Comparison of ENCODE assay signal across 8 mouse cellular contexts in genomic region chr5:115125211-115125871, GRCm38 (mm10). TPM values are rescaled to one million over a fixed set of nuclear protein-coding genes. Genes with fewer than 3 reads are reported as not detected.
DNase-seq lines count a peak whose midpoint lies in the region; ATAC-seq lines count a peak whose summit lies in the region.

No protein-coding gene starts in this region.

- H3K27ac ChIP-seq in midbrain, embryonic 13.5 days = peak overlapping the region; percentile 52

- 25% methylated on average over 24 of the region's 24 CpGs for WGBS in midbrain, embryonic 13.5 days

- H3K9me3 ChIP-seq in midbrain, embryonic 13.5 days = no peaks in the 10 kb centered on the region

- peaks cover 74% of the 10 kb centered on the region for H3K36me3 ChIP-seq in midbrain, embryonic 13.5 days

- H3K4me2 ChIP-seq in midbrain, embryonic 13.5 days (replicated peaks) = no peak overlapping the region

- H3K9ac ChIP-seq in midbrain, embryonic 13.5 days (replicated peaks) = peak overlapping the region; percentile 5; the same call in 1 of the 2 replicates

- H3K4me1 ChIP-seq in midbrain, embryonic 13.5 days (replicated peaks) = peaks cover 15% of the 10 kb centered on the region

- ATAC-seq in midbrain, embryonic 13.5 days = peak; percentile 76

- DNase-seq in 3T3-L1 (ENCODE audit: low read depth, low spot score) = peak; percentile 90
- peak; percentile 87 for DNase-seq in adrenal gland, postnatal 10 days
- peak; percentile 78 for DNase-seq in embryo, embryonic 9.5 days (ENCODE audit: extremely low spot score)
- DNase-seq in gastrocnemius, postnatal 4 days (ENCODE audit: low spot score in 2 of 2) = peak; percentile 62 to 84
- DNase-seq in kidney, adult 11 months = peak; percentile 82
- DNase-seq in left cerebral cortex, postnatal 4 days = peak; percentile 86
- DNase-seq in spleen, adult 12 weeks (ENCODE audit: low spot score) = peak; percentile 61

- intact Hi-C loops in left cerebral cortex, postnatal 4 days (cut with DNase I) = loop anchor here (10.0 kb wide), 1 partner anchor 109 kb away; the partner anchor contains the start of gene Pop5

- no peaks in the 10 kb centered on the region for H3K27me3 ChIP-seq in midbrain, embryonic 13.5 days

- no peak overlapping the region for H3K4me3 ChIP-seq in midbrain, embryonic 13.5 days (replicated peaks)

RNA-seq across cellular contexts. Expression of gene Acads, which starts 6.2 kb away (rescaled TPM):
- total RNA-seq in adrenal gland, postnatal 10 days (2021) = 100 to 1,000 TPM; 356 to 367 TPM
- 10 to 100 TPM; 74.6 to 78.1 TPM for total RNA-seq in gastrocnemius, postnatal 4 days (2021)
- 1 to 10 TPM; 9.1 to 9.4 TPM for total RNA-seq in left cerebral cortex, postnatal 4 days (2021)
- polyA plus RNA-seq in midbrain, embryonic 13.5 days (2015; fragmentation: Nextera tagmentation; extraction: Ambion mirVana) = 21.0 and 25.1 TPM in 2 replicates

RNA-seq across cellular contexts. Expression of gene Unc119b, which starts 9.4 kb away (rescaled TPM):
- 10 to 100 TPM; 31.8 to 34.1 TPM for total RNA-seq in adrenal gland, postnatal 10 days (2021)
- 10 to 100 TPM; 19.9 to 20.3 TPM for total RNA-seq in gastrocnemius, postnatal 4 days (2021)
- 10 to 100 TPM; 22.4 to 25.6 TPM for total RNA-seq in left cerebral cortex, postnatal 4 days (2021)
- 37.4 and 43.4 TPM in 2 replicates for polyA plus RNA-seq in midbrain, embryonic 13.5 days (2015; fragmentation: Nextera tagmentation; extraction: Ambion mirVana)

RNA-seq across cellular contexts. Expression of gene Gm10401, which starts 27.2 kb away (rescaled TPM):
- total RNA-seq in adrenal gland, postnatal 10 days (2021) = not detected
- not detected for total RNA-seq in gastrocnemius, postnatal 4 days (2021)
- not detected for total RNA-seq in left cerebral cortex, postnatal 4 days (2021)
- polyA plus RNA-seq in midbrain, embryonic 13.5 days (2015; fragmentation: Nextera tagmentation; extraction: Ambion mirVana) = 39.0 and 41.9 TPM in 2 replicates

RNA-seq across cellular contexts. Expression of gene Mlec, which starts 32.6 kb away (rescaled TPM):
- total RNA-seq in adrenal gland, postnatal 10 days (2021) = 100 to 1,000 TPM; 160 to 163 TPM
- total RNA-seq in gastrocnemius, postnatal 4 days (2021) = 100 to 1,000 TPM; 198 to 217 TPM
- 10 to 100 TPM; 59.5 to 79.4 TPM for total RNA-seq in left cerebral cortex, postnatal 4 days (2021)
- polyA plus RNA-seq in midbrain, embryonic 13.5 days (2015; fragmentation: Nextera tagmentation; extraction: Ambion mirVana) = 21.1 and 25.3 TPM in 2 replicates

Comparison
In these comparisons a context has a peak if more than half of its experiments do, and no peak if none do; other contexts are left out.
1. RNA of gene Acads, which starts 6.2 kb away (total RNA-seq): 356 to 367 TPM in adrenal gland, postnatal 10 days and 74.6 to 78.1 TPM in gastrocnemius, postnatal 4 days; 9.1 to 9.4 TPM in left cerebral cortex, postnatal 4 days; every median in the first group is over 4 times any median in the second.
2. Peak in every context shown above with its lines, with median percentiles within 50 percentile points of each other: DNase-seq.